Mouse (Mus musculus): ENCODE measurements at regions not wholly inside any gene's neighbourhood (a gene's known extent, or its start where the extent isn't known, plus 50 kb on each side); places are given as distances from the start of the nearest gene placed in this dataset.

- Histone ChIP-seq H3K9me3 (ENCODE audit: control insufficient read depth, low read length) (no peaks in the 10 kb centered on the region), H3K4me1 (replicated peaks; ENCODE audit: control insufficient read depth, insufficient read depth, low read length) (no peaks in the 10 kb centered on the region; the same call in 1 of the 2 replicates), H3K36me3 (ENCODE audit: control insufficient read depth, insufficient read depth, low read length) (no peaks in the 10 kb centered on the region), H3K9ac (ENCODE audit: low read length) (no peak overlapping the region), H3K27ac (ENCODE audit: low read length) (no peak overlapping the region), H3K4me3 (ENCODE audit: low read length) (no peak overlapping the region), H3K27me3 (ENCODE audit: control insufficient read depth, insufficient read depth, low read depth, low read length) (no peaks in the 10 kb centered on the region), H3K4me2 (ENCODE audit: low read depth, low read length) (no peak overlapping the region)
- no peak for ATAC-seq (ENCODE audit: low read depth)
- WGBS = 41% methylated on average over 5 of the region's 5 CpGs
These were observed 78.4 kb upstream of the Klf7 start for GRCm38 (mm10) chr1:64200387-64201023.

GRCm38 (mm10) chr1:64198781-64199180 is 76.7 kb upstream of the Klf7 start:
- H3K9ac ChIP-seq (ENCODE audit: low read length) = no peak overlapping the region

GRCm38 (mm10) chr1:64198322-64198721 is 76.2 kb upstream of the Klf7 start:
- 68% methylated on average over 2 of the region's 2 CpGs for WGBS

More at GRCm38 (mm10) chr1:64198781-64199180, 76.7 kb upstream of the Klf7 start:
- no peak for ATAC-seq (ENCODE audit: low read depth)
- Histone ChIP-seq H3K4me2 (ENCODE audit: low read depth, low read length) (no peak overlapping the region), H3K9me3 (ENCODE audit: control insufficient read depth, low read length) (no peaks in the 10 kb centered on the region), H3K4me3 (ENCODE audit: low read length) (no peak overlapping the region), H3K36me3 (ENCODE audit: control insufficient read depth, insufficient read depth, low read length) (no peaks in the 10 kb centered on the region), H3K27me3 (ENCODE audit: control insufficient read depth, insufficient read depth, low read depth, low read length) (no peaks in the 10 kb centered on the region), H3K4me1 (replicated peaks; ENCODE audit: control insufficient read depth, insufficient read depth, low read length) (no peaks in the 10 kb centered on the region; the same call in none of the 2 replicates), H3K27ac (ENCODE audit: low read length) (no peak overlapping the region)
- 73% methylated on average over 5 of the region's 5 CpGs for WGBS

GRCm38 (mm10) chr1:64195970-64196491 is 73.9 kb upstream of the Klf7 start:
- no peaks in the 10 kb centered on the region for H3K27me3 ChIP-seq (ENCODE audit: control insufficient read depth, insufficient read depth, low read depth, low read length)
- no peak overlapping the region for H3K4me3 ChIP-seq (ENCODE audit: low read length)
- ATAC-seq (ENCODE audit: low read depth) = no peak
- H3K27ac ChIP-seq (ENCODE audit: low read length) = no peak overlapping the region
- H3K4me2 ChIP-seq (ENCODE audit: low read depth, low read length) = no peak overlapping the region
- no peaks in the 10 kb centered on the region for H3K36me3 ChIP-seq (ENCODE audit: control insufficient read depth, insufficient read depth, low read length)
- H3K9me3 ChIP-seq (ENCODE audit: control insufficient read depth, low read length) = no peaks in the 10 kb centered on the region
- WGBS = 24% methylated on average over 4 of the region's 4 CpGs
- H3K4me1 ChIP-seq (replicated peaks; ENCODE audit: control insufficient read depth, insufficient read depth, low read length) = no peaks in the 10 kb centered on the region; the same call in none of the 2 replicates
- no peak overlapping the region for H3K9ac ChIP-seq (ENCODE audit: low read length)

More at GRCm38 (mm10) chr1:64198322-64198721, 76.2 kb upstream of the Klf7 start:
- no peak overlapping the region for H3K4me2 ChIP-seq (ENCODE audit: low read depth, low read length)
- H3K9ac ChIP-seq (ENCODE audit: low read length) = no peak overlapping the region
- no peaks in the 10 kb centered on the region; the same call in none of the 2 replicates for H3K4me1 ChIP-seq (replicated peaks; ENCODE audit: control insufficient read depth, insufficient read depth, low read length)
- no peaks in the 10 kb centered on the region for H3K36me3 ChIP-seq (ENCODE audit: control insufficient read depth, insufficient read depth, low read length)
- H3K4me3 ChIP-seq (ENCODE audit: low read length) = no peak overlapping the region
- H3K9me3 ChIP-seq (ENCODE audit: control insufficient read depth, low read length) = no peaks in the 10 kb centered on the region
- no peaks in the 10 kb centered on the region for H3K27me3 ChIP-seq (ENCODE audit: control insufficient read depth, insufficient read depth, low read depth, low read length)
- H3K27ac ChIP-seq (ENCODE audit: low read length) = no peak overlapping the region
- ATAC-seq (ENCODE audit: low read depth) = no peak

- Histone ChIP-seq H3K36me3 (ENCODE audit: control insufficient read depth, insufficient read depth, low read length) (no peaks in the 10 kb centered on the region), H3K9ac (ENCODE audit: low read length) (no peak overlapping the region), H3K4me3 (ENCODE audit: low read length) (no peak overlapping the region), H3K4me2 (ENCODE audit: low read depth, low read length) (no peak overlapping the region), H3K27me3 (ENCODE audit: control insufficient read depth, insufficient read depth, low read depth, low read length) (no peaks in the 10 kb centered on the region), H3K27ac (ENCODE audit: low read length) (no peak overlapping the region), H3K4me1 (replicated peaks; ENCODE audit: control insufficient read depth, insufficient read depth, low read length) (no peaks in the 10 kb centered on the region; the same call in none of the 2 replicates), H3K9me3 (ENCODE audit: control insufficient read depth, low read length) (no peaks in the 10 kb centered on the region)
- no peak for ATAC-seq (ENCODE audit: low read depth)
- WGBS = 11% methylated on average over 4 of the region's 4 CpGs
These were observed 73.2 kb upstream of the Klf7 start for GRCm38 (mm10) chr1:64195294-64195693.

- H3K36me3 ChIP-seq (ENCODE audit: control insufficient read depth, insufficient read depth, low read length) = no peaks in the 10 kb centered on the region
- no peak overlapping the region for H3K27ac ChIP-seq (ENCODE audit: low read length)
- WGBS = 57% methylated on average over 13 of the region's 13 CpGs
- no peaks in the 10 kb centered on the region for H3K27me3 ChIP-seq (ENCODE audit: control insufficient read depth, insufficient read depth, low read depth, low read length)
- H3K4me1 ChIP-seq (replicated peaks; ENCODE audit: control insufficient read depth, insufficient read depth, low read length) = peaks cover 2% of the 10 kb centered on the region
- H3K4me2 ChIP-seq (ENCODE audit: low read depth, low read length) = no peak overlapping the region
- H3K9me3 ChIP-seq (ENCODE audit: control insufficient read depth, low read length) = no peaks in the 10 kb centered on the region
- H3K9ac ChIP-seq (ENCODE audit: low read length) = no peak overlapping the region
- H3K4me3 ChIP-seq (ENCODE audit: low read length) = no peak overlapping the region
- no peak for ATAC-seq (ENCODE audit: low read depth)
These were observed 71.2 kb upstream of the Klf7 start for GRCm38 (mm10) chr1:64193150-64193838.

GRCm38 (mm10) chr1:64192736-64193135 is 70.7 kb upstream of the Klf7 start:
- Histone ChIP-seq H3K27me3 (ENCODE audit: control insufficient read depth, insufficient read depth, low read depth, low read length) (no peaks in the 10 kb centered on the region), H3K36me3 (ENCODE audit: control insufficient read depth, insufficient read depth, low read length) (no peaks in the 10 kb centered on the region), H3K9ac (ENCODE audit: low read length) (no peak overlapping the region), H3K27ac (ENCODE audit: low read length) (no peak overlapping the region), H3K4me1 (replicated peaks; ENCODE audit: control insufficient read depth, insufficient read depth, low read length) (peaks cover 2% of the 10 kb centered on the region), H3K4me3 (ENCODE audit: low read length) (no peak overlapping the region), H3K4me2 (ENCODE audit: low read depth, low read length) (no peak overlapping the region), H3K9me3 (ENCODE audit: control insufficient read depth, low read length) (no peaks in the 10 kb centered on the region)
- no peak for ATAC-seq (ENCODE audit: low read depth)
- WGBS = 87% methylated on average over 3 of the region's 3 CpGs

GRCm38 (mm10) chr1:64191242-64192220 is 69.4 kb upstream of the Klf7 start:
- Histone ChIP-seq H3K9ac (ENCODE audit: low read length) (no peak overlapping the region), H3K27ac (ENCODE audit: low read length) (no peak overlapping the region), H3K4me1 (replicated peaks; ENCODE audit: control insufficient read depth, insufficient read depth, low read length) (peaks cover 2% of the 10 kb centered on the region), H3K36me3 (ENCODE audit: control insufficient read depth, insufficient read depth, low read length) (no peaks in the 10 kb centered on the region), H3K4me2 (ENCODE audit: low read depth, low read length) (no peak overlapping the region), H3K27me3 (ENCODE audit: control insufficient read depth, insufficient read depth, low read depth, low read length) (no peaks in the 10 kb centered on the region), H3K9me3 (ENCODE audit: control insufficient read depth, low read length) (no peaks in the 10 kb centered on the region), H3K4me3 (ENCODE audit: low read length) (no peak overlapping the region)
- no peak for ATAC-seq (ENCODE audit: low read depth)
- 70% methylated on average over 11 of the region's 11 CpGs for WGBS

All from lung, embryonic 16.5 days (tissue).